Mouse (Mus musculus): Measurements from ENCODE around the gene Srsf5. TPM values are rescaled to one million over a fixed set of nuclear protein-coding genes. Genes with fewer than 3 reads are reported as not detected.

Srsf5 gene
- polyA plus RNA-seq, 1 experiment from 2014 or later: 534 TPM

- WGBS (ENCODE audit: missing documents): 90% methylated on average over 10 of the region's 11 CpGs
- Histone ChIP-seq H3K4me3 (ENCODE audit: inconsistent target) (no peak overlapping the region), H3K79me2 (ENCODE audit: inconsistent target) (no peaks in the 10 kb centered on the region), H3K27ac (no peak overlapping the region), H3K36me3 (ENCODE audit: inconsistent target) (no peaks in the 10 kb centered on the region)
These were observed 20.9 kb downstream of the Srsf5 start for GRCm38 (mm10) chr12:80966059-80966838.

GRCm38 (mm10) chr12:80967918-80968317 lies 22.6 kb downstream of the Srsf5 start:
- H3K79me2 ChIP-seq (ENCODE audit: inconsistent target): no peaks in the 10 kb centered on the region
- WGBS (ENCODE audit: missing documents): 59% methylated on average over 9 of the region's 9 CpGs
- no peak overlapping the region for H3K4me3 ChIP-seq (ENCODE audit: inconsistent target)
- H3K36me3 ChIP-seq (ENCODE audit: inconsistent target): no peaks in the 10 kb centered on the region
- no peak overlapping the region for H3K27ac ChIP-seq

- no peak within 1 kb of the TSS for H3K27ac ChIP-seq
- H3K4me3 ChIP-seq (ENCODE audit: inconsistent target): no peak within 1 kb of the TSS
- H3K36me3 ChIP-seq (ENCODE audit: inconsistent target): no peaks in the 10 kb centered on the region
- 93% methylated on average over 5 of the region's 5 CpGs for WGBS (ENCODE audit: missing documents)
- H3K79me2 ChIP-seq (ENCODE audit: inconsistent target): no peaks in the 10 kb centered on the region
These were observed 23.3 kb downstream of the Srsf5 start, which contains the start of gene Slc10a1 for GRCm38 (mm10) chr12:80968605-80969004. Gene Slc10a1, minus strand, starts transcription at chr12:80968705.

- H3K36me3 ChIP-seq (ENCODE audit: inconsistent target): no peaks in the 10 kb centered on the region
- no peak overlapping the region for H3K4me3 ChIP-seq (ENCODE audit: inconsistent target)
- WGBS (ENCODE audit: missing documents): 87% methylated on average over 8 of the region's 8 CpGs
- H3K79me2 ChIP-seq (ENCODE audit: inconsistent target): no peaks in the 10 kb centered on the region
- no peak overlapping the region for H3K27ac ChIP-seq
These were observed 24.9 kb downstream of the Srsf5 start for GRCm38 (mm10) chr12:80970181-80970705.

- Histone ChIP-seq H3K36me3 (ENCODE audit: inconsistent target) (no peaks in the 10 kb centered on the region), H3K79me2 (ENCODE audit: inconsistent target) (no peaks in the 10 kb centered on the region), H3K4me3 (ENCODE audit: inconsistent target) (no peak overlapping the region), H3K27ac (no peak overlapping the region)
- WGBS (ENCODE audit: missing documents): 53% methylated on average over 3 of the region's 3 CpGs
These were observed 26.5 kb downstream of the Srsf5 start for GRCm38 (mm10) chr12:80971756-80972155.

- WGBS (ENCODE audit: missing documents): 93% methylated on average over 11 of the region's 11 CpGs
- Histone ChIP-seq H3K4me3 (ENCODE audit: inconsistent target) (no peak overlapping the region), H3K27ac (no peak overlapping the region), H3K36me3 (ENCODE audit: inconsistent target) (no peaks in the 10 kb centered on the region), H3K79me2 (ENCODE audit: inconsistent target) (no peaks in the 10 kb centered on the region)
These were observed 30.8 kb downstream of the Srsf5 start for GRCm38 (mm10) chr12:80975939-80976671.

- H3K79me2 ChIP-seq (ENCODE audit: inconsistent target): no peaks in the 10 kb centered on the region
- H3K36me3 ChIP-seq (ENCODE audit: inconsistent target): no peaks in the 10 kb centered on the region
- H3K27ac ChIP-seq: no peak overlapping the region
- no peak overlapping the region for H3K4me3 ChIP-seq (ENCODE audit: inconsistent target)
- WGBS (ENCODE audit: missing documents): 4% methylated on average over 7 of the region's 7 CpGs
These were observed 37.0 kb downstream of the Srsf5 start for GRCm38 (mm10) chr12:80982326-80982725.

- Histone ChIP-seq H3K27ac (no peak overlapping the region), H3K79me2 (ENCODE audit: inconsistent target) (no peaks in the 10 kb centered on the region)
- 75% methylated on average over 9 of the region's 9 CpGs for WGBS (ENCODE audit: missing documents)
These were observed 38.4 kb downstream of the Srsf5 start for GRCm38 (mm10) chr12:80983695-80984094.

GRCm38 (mm10) chr12:80986628-80987027 lies 41.3 kb downstream of the Srsf5 start:
- Histone ChIP-seq H3K36me3 (ENCODE audit: inconsistent target) (no peaks in the 10 kb centered on the region), H3K79me2 (ENCODE audit: inconsistent target) (no peaks in the 10 kb centered on the region), H3K27ac (no peak overlapping the region), H3K4me3 (ENCODE audit: inconsistent target) (no peak overlapping the region)
- 57% methylated on average over 4 of the region's 4 CpGs for WGBS (ENCODE audit: missing documents)

More at GRCm38 (mm10) chr12:80983695-80984094, 38.4 kb downstream of the Srsf5 start:
- Histone ChIP-seq H3K4me3 (ENCODE audit: inconsistent target) (no peak overlapping the region), H3K36me3 (ENCODE audit: inconsistent target) (no peaks in the 10 kb centered on the region)

GRCm38 (mm10) chr12:80988286-80988685 lies 43.0 kb downstream of the Srsf5 start:
- no peaks in the 10 kb centered on the region for H3K36me3 ChIP-seq (ENCODE audit: inconsistent target)
- no peaks in the 10 kb centered on the region for H3K79me2 ChIP-seq (ENCODE audit: inconsistent target)
- 96% methylated on average over 3 of the region's 3 CpGs for WGBS (ENCODE audit: missing documents)
- no peak overlapping the region for H3K4me3 ChIP-seq (ENCODE audit: inconsistent target)
- no peak overlapping the region for H3K27ac ChIP-seq

GRCm38 (mm10) chr12:80990901-80991445 lies 45.7 kb downstream of the Srsf5 start:
- no peaks in the 10 kb centered on the region for H3K36me3 ChIP-seq (ENCODE audit: inconsistent target)
- no peak overlapping the region for H3K27ac ChIP-seq
- 90% methylated on average over 13 of the region's 13 CpGs for WGBS (ENCODE audit: missing documents)
- H3K4me3 ChIP-seq (ENCODE audit: inconsistent target): no peak overlapping the region
- no peaks in the 10 kb centered on the region for H3K79me2 ChIP-seq (ENCODE audit: inconsistent target)

- Histone ChIP-seq H3K79me2 (ENCODE audit: inconsistent target) (no peaks in the 10 kb centered on the region), H3K4me3 (ENCODE audit: inconsistent target) (no peak overlapping the region), H3K36me3 (ENCODE audit: inconsistent target) (no peaks in the 10 kb centered on the region), H3K27ac (no peak overlapping the region)
- 19% methylated on average over 10 of the region's 10 CpGs for WGBS (ENCODE audit: missing documents)
These were observed 46.5 kb downstream of the Srsf5 start for GRCm38 (mm10) chr12:80991806-80992205.

GRCm38 (mm10) chr12:80992540-80993122 lies 47.3 kb downstream of the Srsf5 start:
- H3K36me3 ChIP-seq (ENCODE audit: inconsistent target): no peaks in the 10 kb centered on the region
- H3K27ac ChIP-seq: no peak overlapping the region
- H3K79me2 ChIP-seq (ENCODE audit: inconsistent target): no peaks in the 10 kb centered on the region
- no peak overlapping the region for H3K4me3 ChIP-seq (ENCODE audit: inconsistent target)
- 63% methylated on average over 8 of the region's 8 CpGs for WGBS (ENCODE audit: missing documents)

- Histone ChIP-seq H3K27ac (no peak overlapping the region), H3K36me3 (ENCODE audit: inconsistent target) (no peaks in the 10 kb centered on the region), H3K79me2 (ENCODE audit: inconsistent target) (no peaks in the 10 kb centered on the region), H3K4me3 (ENCODE audit: inconsistent target) (no peak overlapping the region)
- WGBS (ENCODE audit: missing documents): 64% methylated on average over 1 of the region's 1 CpGs
These were observed 48.5 kb downstream of the Srsf5 start for GRCm38 (mm10) chr12:80993773-80994172.

Data from macrophage (primary cell).